Mouse (Mus musculus) heart, postnatal 0 days (tissue): ENCODE data around the gene Zfr.

Experiments
- CTCF ChIP-seq: IDR thresholded peaks from 2 replicates; pipeline ENCODE4 v1.5.1; 2016; ENCODE audit warnings: antibody characterized with exemption, control low read depth, low read depth
- EP300 ChIP-seq: IDR thresholded peaks from 2 replicates; pipeline ENCODE4 v1.6.1; 2016; ENCODE audit warnings: antibody characterized with exemption, low read depth

DNA sequence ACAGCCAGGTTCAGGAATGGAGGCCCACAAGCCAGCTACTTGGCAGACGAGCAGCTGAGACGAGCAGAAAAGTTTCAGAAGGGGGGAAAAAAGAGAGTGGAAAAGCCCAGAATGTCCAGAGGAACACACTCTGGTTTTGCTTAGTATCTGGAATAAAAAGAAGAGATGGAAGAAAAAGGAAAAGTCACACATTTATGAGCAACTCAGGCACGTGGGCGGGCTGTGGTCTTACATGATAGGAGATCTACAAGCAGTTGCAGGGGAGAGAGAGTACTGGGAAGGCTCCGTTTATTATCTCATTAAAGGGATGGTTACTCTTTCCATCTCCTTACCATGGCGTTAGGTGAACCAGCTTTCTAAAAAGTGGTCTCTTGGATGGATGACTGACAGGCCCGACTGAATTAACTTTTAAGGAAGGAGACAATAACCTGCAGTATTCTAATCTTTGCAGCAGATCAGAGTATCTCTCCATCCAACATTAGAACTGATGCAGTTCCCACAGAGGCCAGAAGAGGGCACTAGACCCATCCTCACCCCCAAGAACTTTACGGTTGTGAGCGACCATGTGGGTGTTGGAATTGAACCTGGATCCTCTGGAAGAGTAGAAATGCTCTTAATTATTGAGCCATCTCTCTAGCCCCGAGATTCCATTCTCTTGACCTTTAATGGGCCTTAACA lies 25.7 kb upstream of the Zfr start:
- peak; percentile 74 for TF ChIP-seq CTCF
- no peak for TF ChIP-seq EP300
